Mouse (Mus musculus) heart, postnatal 10 days (tissue): ENCODE results near the gene Crtc1. TPM values are rescaled to one million over a fixed set of nuclear protein-coding genes. Genes with fewer than 3 reads are reported as not detected.

Source experiments
- DNase-seq, 2 experiments: peaks; one replicate each; pipeline ENCODE4 v3.0.0; 2021
- intact Hi-C: fragments of 180-260 bp; cut with DNase I; formaldehyde crosslinking; loops from one replicate; pipeline ENCODE4 v1.15.1; 2025
- total RNA-seq, 2 experiments: library from RNA; stranded (reverse); gene quantifications; 2 replicates each; pipeline ENCODE4 v1.2.3; 2021

Gene Crtc1
- total RNA-seq, 2 experiments from 2014 or later = 11.0 to 15.6 TPM

DNA sequence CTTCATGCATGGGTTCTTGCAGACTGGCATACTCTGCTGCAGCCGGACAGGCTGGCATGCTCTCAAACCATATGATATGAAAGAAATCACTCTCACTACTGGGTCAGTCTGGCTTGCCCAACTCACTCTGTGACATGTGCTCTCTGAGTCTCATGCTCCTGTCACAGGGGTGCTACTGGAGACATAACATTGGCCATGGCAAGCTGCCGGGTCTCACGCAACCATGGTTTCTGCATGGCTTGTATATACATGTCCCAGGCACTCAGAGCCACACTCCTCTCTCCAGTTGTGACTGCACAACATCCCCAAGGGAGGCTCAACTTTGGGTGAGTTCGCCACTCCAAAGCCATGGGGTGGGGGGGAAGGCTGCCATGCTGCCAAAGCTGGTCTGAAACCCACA, 8.2 kb downstream of the Crtc1 start:
- intact Hi-C loops = no loop called here
- DNase-seq = no peak

DNA sequence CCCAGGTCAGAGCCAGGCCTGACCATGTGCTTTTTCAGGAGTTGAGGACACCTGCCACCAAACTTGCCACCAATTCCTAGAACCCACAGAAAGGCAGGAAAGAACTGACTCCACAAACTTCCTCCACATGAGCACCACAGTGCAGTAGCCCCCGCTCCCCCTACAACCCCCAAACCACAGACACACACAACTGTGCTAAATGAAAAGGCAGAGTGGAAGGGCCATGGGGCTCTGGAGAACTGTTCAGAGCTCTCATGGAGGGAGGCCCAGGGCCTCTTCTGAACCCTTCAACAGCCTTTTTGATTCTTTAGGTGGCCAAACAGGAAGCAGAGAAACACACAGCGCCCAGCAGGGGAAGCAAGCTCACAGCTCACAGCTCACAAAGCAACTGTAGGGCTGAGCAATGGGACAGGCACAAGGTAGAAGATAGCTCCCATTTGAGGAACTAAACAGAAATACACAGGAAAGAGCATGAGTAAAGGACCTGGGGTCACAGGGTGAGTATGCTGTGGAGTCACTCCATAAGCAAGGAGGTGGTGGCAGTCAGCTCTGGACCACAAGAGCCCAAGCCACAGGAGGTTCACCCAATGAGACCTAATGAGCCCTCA, 13.0 kb downstream of the Crtc1 start:
- no peak for DNase-seq
- intact Hi-C loops = no loop called here

DNA sequence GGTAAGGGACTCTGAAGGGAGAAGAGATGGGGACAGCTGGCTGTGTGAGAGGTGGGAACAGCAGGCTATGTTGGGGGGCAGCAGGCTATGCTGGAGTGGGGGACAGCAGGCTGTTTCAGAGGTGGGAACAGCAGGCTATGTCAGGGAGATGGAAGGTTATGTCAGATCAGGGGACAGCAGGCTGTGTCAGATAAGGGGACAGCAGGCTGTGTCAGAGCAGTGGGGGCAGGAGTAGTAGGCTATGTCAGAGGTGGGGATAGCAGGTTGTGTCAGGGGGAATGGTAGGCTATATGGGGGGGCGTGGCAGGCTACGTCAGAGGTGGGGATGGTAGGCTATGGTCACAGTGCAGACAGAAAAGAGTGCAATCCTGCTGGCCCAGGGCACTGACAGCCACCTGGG, 16.7 kb downstream of the Crtc1 start:
- intact Hi-C loops = no loop called here
- DNase-seq = no peak

DNA sequence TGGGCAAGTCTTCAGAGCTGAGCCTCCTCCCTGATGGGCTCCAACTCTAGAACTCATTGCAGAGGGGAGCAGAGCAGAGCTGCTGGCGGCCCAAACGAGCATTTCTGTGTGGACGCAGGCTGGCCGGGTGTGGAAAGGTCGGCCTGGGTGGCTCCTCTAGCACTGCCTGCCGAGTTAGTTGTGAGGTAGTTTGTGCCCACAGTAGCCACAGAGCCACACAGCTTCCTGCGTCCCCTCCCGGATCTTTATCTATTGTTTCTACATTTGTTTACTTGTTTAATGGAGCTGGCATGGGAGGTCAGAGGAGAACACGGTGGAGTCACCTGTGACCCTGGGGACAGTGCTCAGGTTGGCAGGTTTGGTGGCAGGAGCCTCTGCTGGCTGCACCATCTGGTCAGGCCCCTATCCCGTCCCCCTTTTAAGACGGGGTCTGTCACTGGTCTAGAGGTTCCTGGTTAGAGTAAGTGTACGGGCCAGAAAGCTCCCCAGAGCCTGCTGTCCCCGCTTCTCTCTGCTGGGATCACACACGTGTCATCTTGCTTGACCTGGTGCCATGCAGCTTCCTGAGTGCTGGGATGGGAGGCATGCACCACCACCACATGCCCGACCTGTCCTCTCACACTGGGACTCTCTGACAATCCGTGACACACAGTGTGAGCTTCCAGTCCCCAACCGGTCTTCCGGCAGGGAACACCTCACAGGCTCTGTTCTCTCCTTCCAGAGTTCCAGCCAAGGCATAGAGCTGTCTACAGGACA, 17.9 kb downstream of the Crtc1 start:
- no peak for DNase-seq
- intact Hi-C loops = no loop called here

DNA sequence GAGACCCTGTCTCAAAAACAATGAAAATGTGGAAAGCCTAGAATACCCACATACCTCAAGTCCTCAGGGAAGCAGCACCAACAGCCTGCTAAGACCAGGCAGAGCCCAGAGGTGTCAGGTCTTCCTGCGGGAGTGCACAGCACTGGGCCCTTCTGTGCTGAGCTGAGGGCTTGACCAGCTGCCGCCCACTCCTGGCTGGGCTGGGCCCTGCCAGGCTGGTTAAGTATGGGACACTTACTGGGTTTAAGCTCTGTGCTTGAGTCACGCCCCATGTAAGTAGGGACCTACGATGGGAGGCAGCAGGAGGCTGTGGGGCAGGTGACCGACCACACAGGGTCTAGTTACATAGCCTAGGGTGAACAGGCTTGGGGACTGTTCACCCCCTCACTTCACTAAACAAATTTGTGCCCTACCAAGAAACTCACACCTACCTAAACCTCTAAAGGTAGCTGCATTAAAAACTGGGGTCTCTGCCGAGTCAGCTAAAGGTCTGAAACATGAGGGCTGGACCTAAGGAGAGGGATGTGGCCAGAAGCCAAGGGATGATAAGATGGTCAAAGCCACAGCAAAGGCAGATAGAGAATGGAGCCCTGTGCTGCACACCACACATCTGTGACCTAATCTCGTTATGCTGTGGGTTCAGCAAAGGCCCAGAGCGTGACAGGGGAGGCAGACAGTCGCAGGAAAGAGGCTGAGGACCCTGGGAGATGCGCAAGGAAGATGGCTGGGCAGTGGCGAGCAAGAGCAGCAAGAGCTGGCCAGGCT, 19.3 kb downstream of the Crtc1 start:
- intact Hi-C loops = loop anchor here (10.0 kb wide), 1 partner anchor 85 kb away; the partner anchor contains the start of gene Rex1bd
- DNase-seq = no peak

DNA sequence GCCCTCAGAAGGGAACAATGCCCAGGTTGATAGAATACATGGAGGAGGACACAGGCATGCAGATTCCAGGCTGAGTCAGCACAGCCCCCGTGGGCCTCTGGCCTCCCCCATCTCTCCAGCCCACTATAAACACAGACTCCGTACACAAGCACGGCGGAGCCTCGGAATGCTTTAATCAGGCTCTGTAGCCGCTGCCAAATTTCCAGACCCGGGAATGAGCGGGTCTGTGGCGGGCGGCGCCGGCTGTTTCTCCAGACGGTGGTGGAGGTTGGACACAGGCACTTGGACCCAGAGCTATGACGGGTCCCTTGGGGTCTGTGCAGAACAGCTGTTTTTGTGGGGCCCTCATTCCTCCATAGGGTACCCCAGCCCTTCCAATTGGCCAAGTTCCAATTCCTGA, 20.4 kb downstream of the Crtc1 start:
- intact Hi-C loops = loop anchor here (10.0 kb wide), 1 partner anchor 86 kb away; the partner anchor contains the start of gene Rex1bd
- peak; percentile 66 to 69 for DNase-seq

DNA sequence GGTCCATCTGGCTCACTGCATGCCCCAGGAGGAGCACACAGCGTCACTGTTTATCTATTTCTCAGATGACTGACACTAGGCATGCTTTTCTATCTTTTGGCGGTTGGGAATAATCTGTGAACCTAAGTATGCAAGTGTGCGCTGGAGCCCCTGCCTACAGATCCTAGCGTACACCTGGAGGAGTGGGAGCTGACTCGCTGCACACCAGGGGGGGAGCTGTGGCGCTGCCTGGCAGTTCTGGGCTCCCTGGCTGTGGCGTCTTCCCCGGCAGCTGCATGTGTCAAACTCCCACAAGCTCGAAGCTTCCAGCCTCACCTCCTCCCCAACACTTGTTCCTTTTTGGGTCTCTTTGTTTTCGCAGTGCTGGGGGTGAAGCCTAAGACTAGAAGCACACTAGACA, 21.5 kb downstream of the Crtc1 start:
- intact Hi-C loops = loop anchor here (10.0 kb wide), 1 partner anchor 87 kb away; the partner anchor contains the start of gene Rex1bd
- no peak for DNase-seq

DNA sequence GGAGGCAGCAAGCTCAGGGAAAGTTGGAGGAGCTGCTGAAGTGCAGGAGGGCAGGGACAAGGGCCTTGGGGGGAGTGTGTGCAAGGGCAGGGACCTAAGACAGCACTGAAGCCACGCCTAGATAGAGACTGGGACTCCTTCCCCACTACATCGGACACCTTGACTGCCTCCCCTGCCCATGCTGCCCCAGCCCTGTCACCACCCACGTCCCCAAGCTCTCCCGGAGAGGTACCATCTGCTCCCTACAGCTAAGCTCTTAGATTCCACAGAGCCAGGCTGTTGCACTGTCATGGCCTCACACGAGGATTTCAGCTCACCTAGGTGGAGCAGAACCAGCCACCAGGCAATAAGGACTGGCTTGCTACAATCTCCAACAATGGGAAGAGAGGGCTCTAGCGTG, 22.4 kb downstream of the Crtc1 start:
- DNase-seq = no peak
- intact Hi-C loops = loop anchor here (10.0 kb wide), 1 partner anchor 88 kb away; the partner anchor contains the start of gene Rex1bd

DNA sequence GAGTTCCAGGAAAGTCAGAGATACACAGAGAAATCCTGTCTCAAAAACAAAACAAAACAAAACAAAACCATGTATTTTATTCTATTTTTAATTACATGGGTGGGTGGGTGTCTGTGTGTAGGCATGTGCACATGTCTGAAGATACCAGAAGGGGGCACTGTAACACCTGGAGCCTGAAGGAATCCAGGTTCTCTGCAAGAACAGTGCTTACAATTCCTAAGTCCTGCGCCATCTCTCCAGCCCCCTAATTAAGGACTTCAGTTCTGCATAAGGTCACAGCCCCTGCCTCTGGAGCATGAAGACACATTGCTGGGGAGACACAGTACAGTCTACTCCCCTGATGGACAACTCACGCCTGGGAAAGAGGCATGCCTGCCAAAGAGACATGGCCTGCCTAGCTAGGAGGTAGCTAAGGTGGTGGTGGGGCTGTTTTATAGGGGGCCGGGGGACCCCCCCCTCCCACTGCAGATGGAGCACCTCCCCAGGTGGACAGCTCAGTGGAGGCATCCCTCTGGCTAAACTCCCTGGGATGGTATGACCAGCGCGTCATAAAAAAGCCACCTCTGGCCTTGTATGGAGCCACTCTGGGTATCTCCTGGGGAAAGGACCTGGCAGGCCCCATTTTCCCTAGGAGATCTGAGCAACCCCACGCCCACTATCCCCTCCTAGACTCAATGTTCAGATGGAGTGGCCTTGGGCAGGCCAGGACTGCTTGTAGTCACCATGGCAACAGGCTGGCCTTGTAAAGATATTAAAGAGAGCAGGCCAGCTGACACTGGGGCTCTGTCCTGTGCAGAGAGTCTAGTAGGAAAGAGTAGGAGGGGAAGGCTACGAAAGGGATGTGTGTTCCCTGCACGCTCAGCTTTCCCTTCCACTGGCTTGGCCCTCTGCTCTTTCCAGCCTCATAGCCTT, 23.6 kb downstream of the Crtc1 start:
- intact Hi-C loops = loop anchor here (10.0 kb wide), 1 partner anchor 89 kb away; the partner anchor contains the start of gene Rex1bd

DNA sequence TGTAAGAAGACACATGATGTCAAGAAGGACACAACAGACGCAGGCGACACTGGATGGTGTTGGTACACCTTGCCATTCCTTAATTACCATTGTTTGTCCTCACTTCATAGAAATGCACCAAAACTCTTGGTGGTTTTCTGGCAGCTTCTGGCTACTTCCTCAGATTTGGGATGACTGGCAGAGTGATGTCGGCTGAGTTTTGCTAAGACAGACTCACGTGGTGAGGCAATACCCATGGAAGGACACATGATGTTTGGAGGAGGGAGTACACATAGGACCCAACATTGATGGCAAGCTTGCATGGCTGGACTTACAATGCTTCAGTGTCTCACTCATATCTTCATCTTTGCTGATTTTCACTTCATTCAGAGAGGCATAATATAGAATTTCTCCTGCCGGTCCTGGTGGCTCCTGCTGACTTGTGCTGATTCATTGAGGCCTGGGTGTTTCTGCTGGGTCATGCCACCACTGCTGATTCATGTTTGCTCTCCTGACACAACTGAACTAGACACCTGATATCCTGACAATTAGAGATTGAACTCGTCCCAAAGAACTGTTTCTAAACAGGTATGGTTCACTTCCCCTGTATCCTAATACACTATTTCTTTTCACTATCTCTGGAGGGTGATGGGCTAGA, 25.0 kb downstream of the Crtc1 start:
- intact Hi-C loops = loop anchor here (10.0 kb wide), 1 partner anchor 90 kb away; the partner anchor contains the start of gene Rex1bd
- DNase-seq = no peak

More for the DNA sequence above, 23.6 kb downstream of the Crtc1 start:
- DNase-seq = peak in 1 of 2 experiments; percentile 50

DNA sequence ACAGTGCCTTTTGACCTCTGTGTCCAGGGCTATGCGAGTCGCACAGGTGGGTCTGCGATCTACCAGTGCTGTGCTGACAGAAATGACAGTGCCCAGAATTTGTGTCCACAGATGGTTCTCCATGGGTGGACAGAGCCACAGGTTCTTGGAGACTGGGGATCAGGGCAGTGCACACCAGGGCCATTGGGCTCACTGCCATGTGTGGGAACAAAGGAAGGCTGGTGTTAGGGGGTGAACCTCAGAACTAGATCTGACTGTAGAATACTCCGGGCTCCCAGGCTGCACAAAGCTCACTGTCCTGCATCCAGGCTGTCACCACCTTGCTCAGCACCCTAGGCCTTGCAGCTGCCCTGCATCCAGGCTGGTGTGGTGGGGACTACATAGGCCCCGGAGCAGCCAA, 29.1 kb downstream of the Crtc1 start:
- DNase-seq = no peak
- intact Hi-C loops = loop anchor here (10.0 kb wide), 1 partner anchor 95 kb away; the partner anchor contains the start of gene Rex1bd

DNA sequence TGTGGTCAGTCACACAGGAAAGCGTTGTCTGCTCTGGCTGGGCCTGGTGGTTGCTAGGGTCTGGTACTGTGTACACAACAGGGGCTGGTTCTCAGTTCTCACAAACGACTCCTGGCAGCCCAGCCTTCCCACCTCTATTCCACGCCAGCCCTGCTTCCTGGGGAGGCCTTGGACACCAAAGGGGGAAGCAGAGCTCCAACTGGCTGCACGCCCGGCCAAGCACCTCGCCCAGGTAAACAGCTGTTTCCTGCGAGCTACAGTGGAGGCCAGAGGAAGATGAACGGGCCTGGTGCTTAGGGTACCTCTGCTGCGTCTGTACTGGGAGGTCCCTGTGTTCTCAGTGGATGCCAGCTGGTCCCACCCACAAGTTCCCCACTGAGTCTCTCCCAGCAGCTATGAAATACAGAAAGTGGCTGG, 29.9 kb downstream of the Crtc1 start:
- peak; percentile 39 to 41 for DNase-seq

DNA sequence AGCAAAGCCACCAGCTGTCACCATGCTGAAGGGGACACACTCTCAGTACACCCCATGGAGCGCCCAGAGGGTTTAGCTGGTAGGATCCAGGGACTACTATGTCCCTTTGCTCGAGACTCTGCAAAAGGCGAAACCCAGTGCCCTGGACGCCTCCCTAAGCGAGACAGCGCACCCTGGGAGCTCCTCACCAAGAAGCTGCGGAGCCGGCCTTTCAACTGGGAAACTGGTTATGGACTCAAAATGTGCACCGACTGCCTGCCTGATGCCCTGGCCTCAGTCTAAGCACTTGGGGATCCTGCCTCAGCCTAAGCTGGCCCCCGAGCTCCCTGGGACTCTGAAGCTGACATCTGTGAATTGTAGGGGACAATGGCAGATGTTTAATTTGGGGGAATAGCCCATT, 30.4 kb downstream of the Crtc1 start:
- intact Hi-C loops = no loop called here
- DNase-seq = no peak

More for the DNA sequence above, 29.9 kb downstream of the Crtc1 start:
- intact Hi-C loops = no loop called here

DNA sequence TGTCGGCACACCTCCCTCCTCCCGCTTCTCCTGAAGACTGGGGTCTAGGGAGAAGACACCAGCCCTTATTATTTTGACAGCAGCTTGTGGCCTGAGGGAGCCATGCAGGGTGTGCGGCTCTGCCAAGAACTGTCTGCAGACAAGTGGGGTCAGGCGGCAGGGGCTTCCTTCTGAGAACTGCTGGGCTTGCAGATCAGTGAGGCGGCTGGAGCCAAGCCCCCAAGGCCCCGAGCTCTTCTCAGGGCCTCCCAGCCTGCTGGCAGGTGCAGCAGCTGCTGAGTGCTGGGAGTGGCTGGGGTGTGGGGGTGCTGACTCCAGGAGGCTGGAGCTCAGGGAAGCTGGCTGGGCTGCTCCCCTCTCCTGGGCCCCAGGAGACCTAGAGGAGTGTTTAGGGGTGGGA, 31.1 kb downstream of the Crtc1 start:
- intact Hi-C loops = no loop called here
- DNase-seq = no peak

DNA sequence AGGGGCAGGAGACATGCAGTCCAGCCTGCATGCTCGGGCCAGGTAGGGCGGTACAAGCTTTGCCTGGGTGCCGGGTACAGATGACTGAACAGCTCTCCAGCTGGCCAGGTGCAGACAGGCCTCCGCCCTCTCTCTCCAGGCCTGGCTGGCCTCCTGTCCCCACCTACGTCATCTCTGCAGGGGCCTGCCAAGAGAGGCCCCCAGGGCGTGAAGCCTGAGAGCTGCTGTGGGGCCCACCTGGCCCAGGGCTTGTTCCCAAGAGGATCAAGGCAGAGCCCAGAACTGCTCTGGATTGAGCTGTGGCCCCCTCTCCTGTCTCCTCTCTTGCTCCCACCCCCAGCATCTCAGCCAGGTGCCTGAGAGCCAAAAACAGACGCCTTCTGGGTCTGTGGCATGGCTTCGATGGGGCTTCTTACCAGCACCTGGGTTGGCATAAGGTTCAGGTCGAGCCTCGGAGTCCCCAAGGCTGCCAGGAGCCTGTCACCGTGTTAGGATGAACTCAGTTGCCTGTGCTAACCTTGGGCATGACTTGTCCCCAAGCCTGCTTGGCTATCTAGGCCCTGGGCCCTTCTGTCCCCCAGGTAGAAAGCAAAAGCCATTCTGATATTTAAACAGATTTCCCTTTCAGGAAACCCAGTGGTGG, 32.8 kb downstream of the Crtc1 start:
- no peak for DNase-seq
- intact Hi-C loops = no loop called here

DNA sequence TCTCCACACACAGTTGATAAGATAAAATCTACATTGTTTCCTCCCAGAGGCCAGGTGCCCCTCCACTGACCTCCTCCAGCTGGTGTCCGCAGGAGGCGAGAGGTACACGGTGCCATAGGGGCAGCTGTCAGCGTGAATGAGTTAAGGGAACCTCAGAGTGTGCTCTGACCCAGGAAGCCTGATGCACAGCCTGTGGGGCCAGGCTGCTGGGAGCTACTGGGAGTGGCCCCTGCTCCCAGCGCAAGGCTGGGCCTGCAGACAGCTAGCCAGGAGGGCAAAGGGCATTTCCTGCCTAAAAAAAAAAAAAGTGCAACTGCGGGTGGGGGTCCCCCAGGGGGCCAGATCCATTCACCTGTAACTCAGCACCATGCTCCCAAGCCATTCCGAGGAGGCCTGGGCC, 34.2 kb downstream of the Crtc1 start:
- no peak for DNase-seq
- intact Hi-C loops = no loop called here

DNA sequence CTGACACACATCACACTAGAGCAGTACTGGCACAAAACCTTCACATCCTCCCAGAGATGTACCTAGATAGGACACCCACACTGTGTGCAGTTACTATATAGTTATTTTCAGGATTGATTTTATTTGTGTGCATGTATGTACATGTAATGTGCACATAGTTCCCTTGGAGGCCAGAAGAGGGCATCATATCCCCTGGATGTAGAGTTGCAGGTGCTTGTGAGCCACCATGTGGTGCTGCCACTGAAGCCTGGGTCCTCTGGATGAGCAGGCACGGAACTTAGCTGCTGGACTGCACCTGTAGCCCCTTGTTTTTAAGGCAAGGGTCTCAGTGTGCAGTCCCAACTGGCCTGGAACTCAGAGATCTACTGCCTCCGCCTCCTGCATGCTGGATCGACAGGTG, 35.2 kb downstream of the Crtc1 start:
- intact Hi-C loops = no loop called here
- DNase-seq = no peak

DNA sequence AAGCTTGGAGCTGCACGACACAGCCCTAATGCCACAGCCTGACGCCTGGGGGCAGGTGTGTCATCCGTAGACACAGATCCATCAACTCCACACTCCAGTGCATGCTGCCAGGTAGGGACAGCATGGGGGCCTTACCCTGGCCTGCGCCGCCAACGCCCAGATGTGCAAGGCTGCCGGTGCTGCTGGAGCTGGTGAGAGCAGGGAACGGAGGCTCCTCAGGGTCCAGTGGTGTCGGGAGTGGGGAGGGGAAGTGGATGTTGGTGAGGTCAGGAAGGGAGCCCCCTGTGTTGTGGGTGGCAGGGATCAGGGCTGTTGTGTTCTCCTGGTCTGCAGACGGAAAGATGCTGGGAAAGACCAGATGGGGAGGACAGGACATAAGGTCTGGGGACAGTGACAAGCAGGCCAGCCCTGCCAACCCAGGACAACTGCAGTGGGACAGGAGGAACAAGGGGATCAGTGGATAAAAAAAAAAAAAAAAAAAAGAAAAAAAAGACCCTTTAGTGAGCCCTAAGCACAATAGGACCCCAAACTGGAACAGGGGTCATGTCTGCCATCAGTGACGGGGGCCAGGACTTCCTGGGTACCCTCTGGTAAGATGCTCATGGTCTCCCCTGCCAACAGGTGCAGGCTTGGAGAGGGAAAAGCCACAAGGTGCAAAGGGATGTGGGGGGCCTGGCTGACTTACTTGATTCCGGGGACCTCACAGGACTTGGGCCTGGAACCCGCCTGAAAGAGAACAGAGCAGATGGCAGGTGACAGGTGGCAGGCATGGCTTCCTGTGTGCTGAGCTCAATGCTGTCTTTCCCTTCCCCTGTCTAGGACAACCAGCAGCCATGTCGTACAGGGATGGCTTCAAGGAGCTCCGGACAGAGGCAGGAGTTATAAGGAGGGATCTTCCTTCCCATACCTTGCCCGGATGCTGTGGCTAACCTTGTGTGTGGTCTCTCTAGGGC, 41.5 kb downstream of the Crtc1 start:
- no peak for DNase-seq
- intact Hi-C loops = no loop called here
